Mouse (Mus musculus): ENCODE measurements around the gene Mus81. TPM values are rescaled to one million over a fixed set of nuclear protein-coding genes. Genes with fewer than 3 reads are reported as not detected.
"Not testable (repeated sequence)": the region's sequence is repeated elsewhere in the genome, so short reads cannot be mapped to it uniquely, and the experiment has no call there.

Gene Mus81
- polyA plus RNA-seq, 1 experiment from 2014 or later = 44.4 TPM

- H3K36me3 ChIP-seq (ENCODE audit: poor library complexity, severe bottlenecking) = peaks cover 43% of the 10 kb centered on the region
- peak overlapping the region; percentile 100 for H3K27ac ChIP-seq
- peak overlapping the region; percentile 86 for H3K4me2 ChIP-seq
- 52% methylated on average over 10 of the region's 10 CpGs for WGBS
- peak overlapping the region; percentile 96 for H3K4me3 ChIP-seq
- H3K9me3 ChIP-seq (replicated peaks); H3K9ac ChIP-seq; ATAC-seq; H3K27me3 ChIP-seq: not testable (repeated sequence)
- peaks cover 49% of the 10 kb centered on the region for H3K4me1 ChIP-seq
Measured at GRCm38 (mm10) chr19:5489721-5490120, 1.5 kb upstream of the Mus81 start.

GRCm38 (mm10) chr19:5488878-5489571 is 823 bp upstream of the Mus81 start:
- Histone ChIP-seq H3K36me3 (ENCODE audit: poor library complexity, severe bottlenecking) (peaks cover 43% of the 10 kb centered on the region), H3K4me2 (peak overlapping the region; percentile 86), H3K9me3 (replicated peaks) (no peaks in the 10 kb centered on the region), H3K9ac (peak overlapping the region; percentile 64), H3K27me3 (no peaks in the 10 kb centered on the region), H3K4me3 (peak overlapping the region; percentile 59), H3K27ac (peak overlapping the region; percentile 98), H3K4me1 (peaks cover 49% of the 10 kb centered on the region)
- ATAC-seq = peak; percentile 79
- 0% methylated on average over 26 of the region's 26 CpGs for WGBS

GRCm38 (mm10) chr19:5486771-5487170 is 1.4 kb downstream of the Mus81 start:
- H3K9me3 ChIP-seq (replicated peaks) = no peaks in the 10 kb centered on the region
- ATAC-seq = no peak
- peaks cover 45% of the 10 kb centered on the region for H3K36me3 ChIP-seq (ENCODE audit: poor library complexity, severe bottlenecking)
- no peak overlapping the region for H3K27ac ChIP-seq
- no peaks in the 10 kb centered on the region for H3K27me3 ChIP-seq
- no peak overlapping the region for H3K4me3 ChIP-seq
- H3K9ac ChIP-seq = no peak overlapping the region; the same call in 1 of the 2 replicates
- 85% methylated on average over 4 of the region's 4 CpGs for WGBS
- H3K4me2 ChIP-seq = peak overlapping the region; percentile 86; the same call in 1 of the 2 replicates
- H3K4me1 ChIP-seq = peaks cover 34% of the 10 kb centered on the region

- no peak overlapping the region for H3K27ac ChIP-seq
- H3K9ac ChIP-seq = no peak overlapping the region
- peaks cover 50% of the 10 kb centered on the region for H3K36me3 ChIP-seq (ENCODE audit: poor library complexity, severe bottlenecking)
- 90% methylated on average over 8 of the region's 8 CpGs for WGBS
- no peak overlapping the region for H3K4me2 ChIP-seq
- H3K4me3 ChIP-seq = no peak overlapping the region
- H3K4me1 ChIP-seq = peaks cover 32% of the 10 kb centered on the region
- no peak for ATAC-seq
- no peaks in the 10 kb centered on the region for H3K27me3 ChIP-seq
- H3K9me3 ChIP-seq (replicated peaks) = no peaks in the 10 kb centered on the region
Measured at GRCm38 (mm10) chr19:5486286-5486685, 1.9 kb downstream of the Mus81 start.

GRCm38 (mm10) chr19:5485821-5486220 is 2.4 kb downstream of the Mus81 start:
- no peaks in the 10 kb centered on the region for H3K27me3 ChIP-seq
- no peaks in the 10 kb centered on the region for H3K9me3 ChIP-seq (replicated peaks)
- H3K4me1 ChIP-seq = peaks cover 32% of the 10 kb centered on the region
- no peak overlapping the region for H3K4me3 ChIP-seq
- no peak overlapping the region for H3K9ac ChIP-seq
- 92% methylated on average over 7 of the region's 7 CpGs for WGBS
- no peak overlapping the region for H3K27ac ChIP-seq
- H3K4me2 ChIP-seq = no peak overlapping the region
- peaks cover 55% of the 10 kb centered on the region for H3K36me3 ChIP-seq (ENCODE audit: poor library complexity, severe bottlenecking)
- ATAC-seq = no peak

GRCm38 (mm10) chr19:5485371-5485770 is 2.8 kb downstream of the Mus81 start:
- Histone ChIP-seq H3K4me3 (no peak overlapping the region), H3K9me3 (replicated peaks) (no peaks in the 10 kb centered on the region), H3K27ac (no peak overlapping the region), H3K27me3 (no peaks in the 10 kb centered on the region), H3K4me2 (no peak overlapping the region), H3K36me3 (ENCODE audit: poor library complexity, severe bottlenecking) (peaks cover 59% of the 10 kb centered on the region), H3K4me1 (peaks cover 32% of the 10 kb centered on the region), H3K9ac (no peak overlapping the region)
- 94% methylated on average over 8 of the region's 8 CpGs for WGBS
- no peak for ATAC-seq

- 91% methylated on average over 5 of the region's 5 CpGs for WGBS
- Histone ChIP-seq H3K4me1 (peaks cover 26% of the 10 kb centered on the region), H3K4me2 (no peak overlapping the region), H3K9ac (no peak overlapping the region), H3K27ac (no peak overlapping the region), H3K36me3 (ENCODE audit: poor library complexity, severe bottlenecking) (peaks cover 67% of the 10 kb centered on the region), H3K27me3 (no peaks in the 10 kb centered on the region), H3K4me3 (no peak overlapping the region), H3K9me3 (replicated peaks) (no peaks in the 10 kb centered on the region)
- ATAC-seq = no peak
Measured at GRCm38 (mm10) chr19:5484496-5484895, 3.7 kb downstream of the Mus81 start.

- Histone ChIP-seq H3K9me3 (replicated peaks) (no peaks in the 10 kb centered on the region), H3K27ac (no peak overlapping the region), H3K4me1 (peaks cover 20% of the 10 kb centered on the region), H3K4me3 (no peak overlapping the region), H3K9ac (no peak overlapping the region), H3K36me3 (ENCODE audit: poor library complexity, severe bottlenecking) (peaks cover 67% of the 10 kb centered on the region), H3K27me3 (no peaks in the 10 kb centered on the region), H3K4me2 (no peak overlapping the region)
- ATAC-seq = no peak
- WGBS = 95% methylated on average over 19 of the region's 19 CpGs
Measured at GRCm38 (mm10) chr19:5483386-5484359, 4.5 kb downstream of the Mus81 start.

- H3K36me3 ChIP-seq (ENCODE audit: poor library complexity, severe bottlenecking) = peaks cover 67% of the 10 kb centered on the region
- no peaks in the 10 kb centered on the region for H3K27me3 ChIP-seq
- no peak overlapping the region for H3K9ac ChIP-seq
- no peak for ATAC-seq
- 0 out of 2 replicates have a peak, but pooled peaks cover under 1% of the 10 kb centered on the region for H3K4me1 ChIP-seq
- WGBS = 94% methylated on average over 10 of the region's 10 CpGs
- no peak overlapping the region for H3K4me2 ChIP-seq
- H3K4me3 ChIP-seq = no peak overlapping the region
- H3K27ac ChIP-seq = no peak overlapping the region
- H3K9me3 ChIP-seq (replicated peaks) = no peaks in the 10 kb centered on the region
Measured at GRCm38 (mm10) chr19:5481398-5481797, 6.8 kb downstream of the Mus81 start.

GRCm38 (mm10) chr19:5480016-5480415 is 8.2 kb downstream of the Mus81 start:
- Histone ChIP-seq H3K36me3 (ENCODE audit: poor library complexity, severe bottlenecking) (peaks cover 53% of the 10 kb centered on the region), H3K4me2 (no peak overlapping the region), H3K9ac (no peak overlapping the region), H3K4me1 (peaks cover 11% of the 10 kb centered on the region), H3K9me3 (replicated peaks) (no peaks in the 10 kb centered on the region), H3K27me3 (no peaks in the 10 kb centered on the region), H3K4me3 (no peak overlapping the region), H3K27ac (no peak overlapping the region)
- WGBS = 95% methylated on average over 10 of the region's 10 CpGs
- ATAC-seq = no peak

GRCm38 (mm10) chr19:5477668-5478300 is 10.4 kb downstream of the Mus81 start:
- 90% methylated on average over 18 of the region's 18 CpGs for WGBS

More at GRCm38 (mm10) chr19:5477668-5478300, 10.4 kb downstream of the Mus81 start:
- no peak overlapping the region for H3K9ac ChIP-seq
- no peak for ATAC-seq
- H3K27me3 ChIP-seq = no peaks in the 10 kb centered on the region
- peaks cover 31% of the 10 kb centered on the region for H3K36me3 ChIP-seq (ENCODE audit: poor library complexity, severe bottlenecking)
- H3K4me2 ChIP-seq = no peak overlapping the region
- H3K4me1 ChIP-seq = peaks cover 26% of the 10 kb centered on the region
- no peak overlapping the region for H3K4me3 ChIP-seq
- H3K27ac ChIP-seq = no peak overlapping the region
- H3K9me3 ChIP-seq (replicated peaks) = no peaks in the 10 kb centered on the region
